Mouse (Mus musculus) urinary bladder, postnatal 25 days (tissue): ENCODE measurements around the gene Prdx2.

Source experiments
- DNase-seq: peaks from one replicate; pipeline ENCODE4 v3.0.0; 2022; ENCODE audit warnings: low spot score

Prdx2 gene

DNA sequence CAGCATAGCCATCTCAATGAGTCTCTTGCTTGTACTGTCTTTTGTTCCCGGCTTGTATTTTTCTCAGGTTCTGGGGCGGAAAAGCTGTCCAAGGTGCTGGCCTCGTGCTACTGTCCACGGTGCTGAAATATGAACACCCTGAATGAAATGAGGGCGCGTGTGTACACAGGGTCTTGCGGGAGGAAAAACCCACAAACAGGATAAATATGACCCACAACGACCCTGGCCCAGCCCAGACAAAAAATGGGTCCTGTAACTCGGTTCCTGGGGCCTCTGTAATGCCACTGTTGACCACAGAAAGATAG, 22.2 kb upstream of the Prdx2 start:
- DNase-seq: peak; percentile 51

DNA sequence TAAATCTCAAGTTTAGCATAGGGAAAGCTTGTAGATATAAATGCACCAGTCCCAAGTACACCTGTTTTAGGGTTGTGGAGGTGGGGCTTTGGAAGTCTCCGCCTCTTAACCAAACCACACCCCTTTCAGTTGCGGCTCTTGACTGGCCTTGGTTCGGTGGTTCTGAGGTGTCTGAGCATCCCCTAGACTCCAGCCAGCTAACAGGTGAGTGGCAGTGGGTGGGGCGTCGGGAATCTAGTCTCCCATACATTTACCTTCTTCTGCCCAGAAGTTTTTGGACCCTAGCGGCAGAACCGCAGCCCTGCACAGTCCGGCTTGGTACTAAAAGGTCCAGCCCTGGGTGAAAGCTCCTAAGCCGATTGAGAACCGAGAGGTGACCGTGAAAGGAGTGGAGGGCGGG, 19.6 kb upstream of the Prdx2 start:
- no peak for DNase-seq

DNA sequence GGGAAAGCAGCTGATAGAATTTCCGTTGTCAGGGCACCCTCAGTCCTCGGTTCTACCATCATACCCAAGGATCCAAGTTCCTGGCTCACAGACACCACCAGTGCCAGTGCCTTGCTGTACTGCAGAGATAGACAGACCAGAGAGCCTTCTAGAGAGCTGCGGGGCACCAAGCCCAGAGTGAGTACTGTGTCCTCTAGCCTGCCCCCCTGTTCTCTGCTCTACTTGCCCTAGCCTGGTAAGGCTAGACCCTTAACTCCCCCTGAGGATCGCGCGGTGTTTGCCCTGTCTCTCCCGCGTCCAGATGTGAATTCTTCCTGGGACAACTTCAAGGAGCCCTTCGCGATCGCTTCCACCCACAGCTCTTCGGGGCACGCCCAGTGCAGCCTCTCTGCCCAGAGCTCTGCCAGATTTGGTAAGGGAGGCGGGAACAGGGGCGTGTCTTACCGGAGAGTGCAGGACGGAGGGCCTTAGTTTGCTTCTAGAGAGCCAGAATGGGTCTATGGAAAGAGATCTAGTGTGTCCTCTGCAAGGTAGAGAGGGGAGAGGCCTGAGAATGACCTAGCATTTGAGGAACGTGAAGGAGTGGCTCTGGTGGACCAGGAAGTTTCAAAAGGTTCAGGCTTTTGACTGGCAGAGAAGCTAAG, 16.7 kb upstream of the Prdx2 start:
- peak; percentile 38 for DNase-seq

DNA sequence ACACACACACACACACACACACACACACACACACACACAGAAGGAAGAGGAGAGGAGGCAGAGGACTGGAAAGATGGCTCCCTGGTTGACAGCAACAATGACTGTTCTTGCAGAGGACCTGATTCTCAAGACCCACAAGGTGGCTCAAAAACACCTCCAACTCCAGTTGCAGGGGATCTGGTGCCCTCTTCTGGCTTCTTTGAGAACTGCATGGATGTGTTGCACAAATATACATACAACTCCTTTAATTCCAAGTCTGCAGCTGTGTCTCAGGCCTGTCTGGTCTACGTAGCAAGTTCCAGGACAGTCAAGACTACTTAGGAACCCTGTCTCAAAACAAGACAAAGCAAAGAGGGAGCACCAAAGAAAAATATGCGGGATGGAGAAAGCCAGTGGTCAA, 12.6 kb upstream of the Prdx2 start:
- peak; percentile 65 for DNase-seq

DNA sequence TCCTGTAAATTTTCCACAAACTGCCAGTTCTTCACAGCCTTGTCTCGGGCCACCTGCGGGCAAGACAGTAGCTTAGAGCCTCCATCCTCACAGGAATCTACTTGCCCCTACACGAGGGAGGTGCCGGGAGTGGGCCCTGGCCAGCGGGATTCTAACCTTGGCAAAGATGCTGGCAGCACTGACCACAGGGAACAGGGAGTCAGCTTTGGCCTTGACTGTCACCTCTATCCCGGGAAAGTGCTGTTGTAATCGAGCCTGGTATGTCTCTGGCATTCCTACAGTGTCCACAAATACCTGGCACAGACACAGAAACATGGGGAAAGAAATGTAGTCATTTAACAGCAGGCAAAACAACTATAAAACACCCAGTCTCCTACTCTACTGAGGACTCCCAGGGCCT, 9.6 kb upstream of the Prdx2 start:
- no peak for DNase-seq

DNA sequence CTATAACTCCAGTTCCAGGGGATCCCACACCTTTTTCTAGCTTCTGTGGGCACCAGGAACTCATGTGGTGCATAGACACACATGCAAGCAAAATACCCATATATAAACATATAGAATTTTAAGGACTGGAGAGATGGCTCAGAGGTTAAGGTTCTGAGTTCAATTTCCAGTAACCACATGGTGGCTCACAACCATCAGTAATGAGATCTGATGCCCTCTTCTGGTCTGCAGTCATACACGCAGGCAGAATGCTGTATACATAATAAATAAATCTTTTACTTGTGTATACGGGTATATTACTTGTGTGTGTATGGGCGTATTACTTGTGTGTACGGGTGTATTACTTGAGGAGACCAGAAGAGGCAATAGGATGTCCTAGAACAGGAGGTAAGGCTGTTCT, 5.4 kb upstream of the Prdx2 start:
- DNase-seq: no peak

DNA sequence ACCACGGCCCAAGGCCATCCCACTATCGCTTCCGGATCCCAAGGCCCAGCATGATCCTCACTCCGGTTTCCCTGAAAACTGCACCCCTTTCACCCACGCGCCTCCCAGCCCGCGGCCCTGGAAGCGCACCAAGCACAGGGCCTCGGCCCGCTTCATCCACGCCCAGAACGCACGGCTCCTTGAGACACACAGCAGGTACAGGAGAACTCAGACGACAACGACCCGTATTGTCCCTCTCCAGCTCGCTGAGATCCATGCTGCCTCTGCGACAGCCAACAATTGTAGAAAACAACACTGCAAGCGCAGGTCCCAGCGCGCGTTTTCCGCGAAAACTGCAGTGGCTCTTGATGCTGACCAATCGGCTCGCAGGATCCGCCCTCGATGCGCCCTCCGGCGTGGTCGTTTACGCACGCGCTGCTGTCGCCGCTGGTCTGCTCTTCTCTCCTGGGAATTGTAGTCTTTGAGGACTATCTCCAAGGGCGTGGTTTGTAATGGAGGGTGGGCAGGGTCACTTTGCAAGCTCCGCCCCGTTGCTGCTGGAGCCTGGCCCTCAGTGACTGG, 3.6 kb upstream of the Prdx2 start:
- DNase-seq: peak; percentile 78

DNA sequence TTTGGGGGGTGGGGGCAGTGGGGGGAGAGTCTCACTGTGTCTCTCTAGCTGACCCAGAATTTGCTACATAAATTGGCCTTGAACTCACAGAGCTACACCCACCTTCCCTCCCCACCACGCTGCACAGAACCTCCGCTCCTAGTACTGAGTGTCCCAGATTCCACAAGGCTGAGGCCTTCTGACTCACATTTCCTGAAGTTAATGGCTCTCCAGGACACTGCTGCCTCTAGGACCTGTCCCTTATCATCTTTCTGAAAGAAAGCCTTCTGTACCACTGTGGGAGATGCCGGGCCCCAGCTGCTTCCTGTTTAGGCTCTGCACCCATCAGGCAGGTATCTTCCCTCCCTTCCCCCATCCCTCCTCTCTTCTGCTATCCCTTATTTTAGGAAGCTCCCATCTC, 2.8 kb upstream of the Prdx2 start:
- no peak for DNase-seq

DNA sequence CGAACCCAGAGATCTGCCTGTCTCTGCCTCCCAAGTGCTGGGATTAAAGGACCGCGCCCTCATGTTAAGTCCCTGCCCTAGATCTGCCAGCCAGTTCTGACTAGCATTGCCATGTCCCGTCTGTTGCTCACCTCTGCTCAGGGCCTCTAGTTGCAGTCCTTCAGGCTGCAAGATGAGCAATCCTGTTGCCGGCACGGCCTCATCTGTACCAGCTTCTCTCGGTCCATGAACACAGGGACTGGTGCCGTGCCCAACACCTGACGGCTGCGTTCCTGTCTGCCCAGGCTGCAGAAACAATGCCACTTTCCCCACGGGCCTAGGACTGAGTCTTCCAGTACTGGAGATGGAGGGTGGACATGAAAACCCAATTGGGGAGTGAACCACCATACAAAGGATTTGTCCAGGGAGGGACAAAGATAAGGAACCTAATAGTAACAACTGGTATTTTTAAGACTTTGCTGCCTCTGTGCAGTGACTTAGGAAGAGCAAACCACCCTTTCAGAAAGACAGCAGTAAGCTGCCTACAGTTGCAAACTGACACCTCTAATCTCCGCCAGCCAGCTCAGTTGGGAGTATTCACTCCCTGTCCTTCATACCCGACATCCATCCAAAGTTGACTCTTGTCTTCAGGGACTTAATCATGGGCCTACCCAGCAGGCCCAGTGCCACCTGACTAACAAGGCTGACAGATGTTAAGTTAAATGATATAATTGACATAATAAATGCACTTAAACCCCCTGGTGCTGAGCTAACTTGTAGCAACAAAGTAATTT, 1.7 kb upstream of the Prdx2 start:
- DNase-seq: no peak

DNA sequence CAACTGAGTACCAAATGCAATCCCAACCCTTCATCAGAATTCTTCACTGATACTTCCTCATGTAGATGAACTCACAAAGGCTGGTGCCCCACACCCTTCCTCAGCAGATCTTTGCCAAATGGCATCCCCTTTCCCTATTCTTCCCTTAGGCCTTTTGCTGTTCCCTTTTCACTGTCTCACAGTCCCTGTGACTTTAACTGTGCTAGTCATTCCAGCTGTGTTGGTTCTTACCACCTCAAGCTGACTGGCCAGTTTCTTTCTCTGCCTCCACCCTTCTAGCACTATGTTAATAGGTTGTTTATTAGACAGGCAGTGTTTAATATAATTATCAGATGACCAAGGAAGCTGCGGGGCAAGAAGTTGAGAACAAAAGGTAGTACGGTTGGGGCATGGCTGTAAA, 737 bp upstream of the Prdx2 start:
- DNase-seq: no peak

DNA sequence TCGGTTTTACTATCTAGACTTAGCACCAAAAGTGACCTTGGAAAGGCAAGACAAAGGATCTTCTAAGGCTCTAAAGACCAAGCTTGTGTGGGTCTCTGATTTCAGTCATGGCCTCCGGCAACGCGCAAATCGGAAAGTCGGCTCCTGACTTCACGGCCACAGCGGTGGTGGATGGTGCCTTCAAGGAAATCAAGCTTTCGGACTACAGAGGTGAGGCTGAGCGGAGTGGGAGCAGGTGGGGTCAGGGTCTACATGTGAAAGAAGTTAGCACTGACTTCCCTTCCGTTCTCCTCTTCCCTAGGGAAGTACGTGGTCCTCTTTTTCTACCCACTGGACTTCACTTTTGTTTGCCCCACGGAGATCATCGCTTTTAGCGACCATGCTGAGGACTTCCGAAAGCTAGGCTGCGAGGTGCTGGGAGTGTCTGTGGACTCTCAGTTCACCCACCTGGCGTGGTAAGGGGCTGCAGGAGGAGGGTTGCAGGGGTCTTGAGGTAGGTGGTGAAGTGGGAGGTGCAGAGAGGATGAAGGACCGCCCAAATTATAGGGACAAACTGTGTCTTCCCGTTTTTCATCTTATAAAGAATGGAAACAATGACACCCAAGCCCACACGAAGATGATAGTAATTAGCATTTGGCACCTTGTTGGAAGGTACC, 876 bp downstream of the Prdx2 start:
- no peak for DNase-seq

DNA sequence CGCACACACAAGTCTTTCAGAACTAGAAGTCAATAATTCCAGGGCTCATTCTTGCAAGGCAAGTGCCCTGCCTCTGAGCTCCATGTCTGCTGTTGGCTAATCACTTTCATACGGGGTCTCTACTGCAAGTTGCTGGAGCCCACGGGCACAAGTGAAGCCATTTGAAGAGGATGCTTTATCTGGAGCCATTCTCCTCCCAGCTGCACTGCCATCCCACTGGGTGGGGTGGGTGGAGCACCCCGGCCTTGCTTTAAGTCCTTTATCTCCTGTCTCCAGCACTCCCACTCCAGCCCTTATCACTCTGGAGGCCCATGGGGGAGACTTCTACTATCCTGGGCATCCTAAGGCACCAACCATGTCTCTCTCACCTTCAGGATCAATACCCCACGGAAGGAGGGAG, 1.5 kb downstream of the Prdx2 start:
- DNase-seq: no peak

DNA sequence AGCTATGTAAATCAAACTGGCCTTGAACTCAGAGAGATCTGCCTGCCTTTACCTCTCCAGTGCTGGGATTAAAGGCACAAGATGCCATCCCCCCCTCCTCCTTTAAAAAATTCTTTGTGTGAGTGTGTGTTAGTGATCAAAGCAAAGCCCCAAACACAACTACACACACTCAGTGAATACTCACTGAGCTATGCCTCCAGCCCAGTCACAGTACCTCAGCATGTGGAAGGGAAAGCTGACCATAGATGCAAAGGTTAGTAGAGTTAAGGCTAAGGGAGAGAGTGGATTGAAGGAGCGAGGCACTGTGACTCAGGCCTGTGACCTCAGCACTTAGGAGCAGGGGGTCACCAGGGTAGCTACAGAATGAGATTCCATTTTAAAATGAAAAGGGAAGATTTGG, 3.7 kb downstream of the Prdx2 start:
- no peak for DNase-seq

DNA sequence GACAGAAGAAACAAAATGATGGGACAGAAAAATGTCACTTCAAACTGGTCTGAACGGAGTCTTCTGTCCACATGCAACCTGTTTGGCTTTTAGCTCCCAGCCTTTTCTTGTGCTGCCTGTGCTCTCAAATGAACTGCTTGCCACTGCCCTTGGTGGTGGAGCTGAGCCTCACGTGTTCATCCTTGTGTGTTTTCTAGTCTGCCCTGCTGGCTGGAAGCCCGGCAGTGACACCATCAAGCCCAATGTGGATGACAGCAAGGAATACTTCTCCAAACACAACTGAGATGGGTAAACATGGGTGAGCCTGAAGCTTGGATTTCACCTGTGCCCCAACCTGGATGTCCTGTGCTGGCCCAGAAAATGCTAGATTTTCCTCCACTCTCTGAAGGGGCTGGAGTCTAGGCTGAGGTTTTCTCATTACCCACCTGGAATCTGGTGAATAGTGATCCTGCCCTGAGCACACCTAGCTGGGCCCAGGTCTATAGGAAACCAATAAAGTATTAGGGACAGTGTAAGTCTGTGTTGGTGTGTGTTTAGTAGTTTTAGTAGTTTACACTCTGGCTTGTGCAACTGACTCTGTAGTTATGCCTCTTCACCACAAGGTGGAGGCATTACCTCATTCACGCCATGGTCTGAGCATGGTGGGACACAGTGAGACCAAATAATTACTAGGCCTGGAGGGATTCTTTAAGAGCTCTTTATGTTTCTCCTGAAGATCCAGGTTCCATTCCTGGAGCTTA, 4.6 kb downstream of the Prdx2 start:
- no peak for DNase-seq

DNA sequence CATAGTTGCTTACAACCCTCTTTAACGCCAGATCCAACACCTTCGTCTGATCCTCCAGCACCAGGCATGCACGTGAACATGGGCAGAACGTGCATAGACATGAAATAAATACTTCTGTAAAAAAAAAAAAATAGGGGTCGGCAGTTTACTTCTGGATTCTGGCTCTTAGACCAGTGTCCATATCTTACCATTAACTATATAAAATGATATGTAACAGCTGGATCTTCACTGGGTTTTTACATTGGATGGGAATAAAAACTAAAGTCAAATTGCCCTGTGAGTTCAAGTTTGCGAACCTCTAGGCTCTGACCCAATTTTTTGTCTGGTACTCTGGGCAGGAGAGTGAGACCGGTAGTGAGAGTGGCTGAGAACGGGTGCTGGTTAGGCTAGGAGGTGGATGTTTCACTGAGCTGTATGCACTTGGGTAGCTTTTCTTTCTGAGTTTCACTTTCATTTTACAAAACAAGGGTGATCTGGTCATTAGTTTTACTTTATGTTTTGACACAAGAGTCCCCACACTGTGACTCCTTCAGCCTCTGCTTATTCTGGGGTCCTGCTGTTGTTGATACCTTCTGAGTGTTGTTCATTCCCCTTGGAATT, 5.3 kb downstream of the Prdx2 start:
- DNase-seq: no peak

DNA sequence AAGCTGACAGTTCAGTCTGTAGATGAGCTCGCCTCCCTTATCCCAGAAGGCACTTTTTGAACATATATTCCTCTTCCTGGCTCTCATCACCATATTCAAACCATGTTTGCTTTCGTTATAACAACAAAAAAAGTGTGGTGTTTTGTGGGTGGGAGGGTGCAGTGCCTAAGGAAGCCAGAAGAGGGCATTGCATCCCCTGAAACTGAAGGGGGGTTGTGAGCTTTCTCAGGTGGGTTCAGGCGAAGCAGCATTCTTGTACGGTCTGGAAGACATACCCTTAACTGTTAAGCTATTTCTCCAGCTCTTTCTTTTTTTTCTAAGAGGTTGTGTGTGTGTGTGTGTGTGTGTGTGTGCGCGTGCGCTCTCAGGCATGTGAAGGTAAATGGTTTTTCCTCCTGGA, 6.0 kb downstream of the Prdx2 start:
- peak; percentile 63 for DNase-seq

DNA sequence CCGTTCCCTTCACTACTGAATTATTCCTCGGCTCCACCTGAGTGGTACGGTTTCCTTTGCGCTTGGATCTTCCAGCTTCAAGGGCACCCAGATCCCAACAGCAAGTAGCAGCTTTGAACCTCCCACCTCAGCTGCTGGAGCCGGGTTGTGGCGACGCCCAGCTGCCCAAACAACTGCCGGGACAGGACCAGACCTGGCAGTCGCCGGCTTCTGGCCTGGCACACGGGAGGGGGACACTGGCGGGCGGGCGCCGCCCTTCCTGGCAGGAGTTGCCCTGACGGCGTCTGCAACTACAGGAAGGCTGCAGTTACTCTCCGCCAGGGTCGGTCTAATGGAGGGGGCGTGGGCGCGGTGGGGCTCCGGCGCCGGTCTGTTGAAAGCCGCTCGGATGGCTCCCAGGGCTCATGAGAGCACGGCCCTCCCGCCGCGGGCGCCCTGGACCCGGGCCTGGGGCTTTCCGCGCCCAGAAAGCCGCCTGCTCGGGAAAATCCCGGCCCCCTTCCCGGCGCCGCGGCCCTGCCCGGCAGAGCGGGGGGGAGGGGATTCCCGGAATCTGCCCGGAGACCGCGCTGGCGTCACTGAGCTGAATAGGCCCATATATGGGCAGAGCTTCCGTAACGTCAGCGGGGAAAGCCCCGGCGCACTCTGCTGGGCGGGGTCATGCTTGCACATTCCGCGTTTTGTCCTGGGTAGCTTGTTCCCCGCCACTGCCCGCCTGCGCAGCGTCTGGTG, 6.8 kb downstream of the Prdx2 start:
- DNase-seq: peak; percentile 95

DNA sequence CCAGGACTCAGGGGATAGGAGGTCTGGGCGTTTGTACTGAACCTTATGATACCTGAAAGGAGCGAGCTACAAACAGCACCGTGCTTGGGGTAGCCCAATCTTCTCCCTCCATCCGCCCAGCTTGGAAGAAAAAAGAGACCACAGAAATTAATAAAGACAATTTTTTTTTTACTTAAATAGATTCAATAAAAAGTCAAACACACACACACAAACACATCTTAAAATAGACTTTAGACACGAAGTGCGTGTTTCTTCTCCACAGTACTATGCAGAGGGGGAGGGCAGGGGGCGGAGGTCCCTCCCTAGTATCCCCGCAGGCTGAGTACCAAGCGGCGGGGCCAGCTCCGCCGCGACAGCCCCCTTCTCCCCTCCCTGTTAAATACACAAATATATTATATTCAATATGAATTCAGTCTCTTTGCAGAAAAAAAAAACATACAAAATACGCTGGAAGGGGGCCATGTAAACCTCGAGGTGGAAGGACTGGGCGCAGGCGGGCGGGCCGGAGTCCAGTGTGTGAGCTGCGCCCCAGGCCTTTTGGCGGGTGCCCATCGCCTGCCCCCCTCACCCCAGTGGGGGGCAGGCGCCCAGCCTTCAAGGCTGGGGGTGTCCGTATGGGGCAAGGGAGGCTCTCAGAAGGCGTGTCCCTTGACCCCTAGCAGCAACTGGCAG, 7.5 kb downstream of the Prdx2 start:
- peak; percentile 19 for DNase-seq

DNA sequence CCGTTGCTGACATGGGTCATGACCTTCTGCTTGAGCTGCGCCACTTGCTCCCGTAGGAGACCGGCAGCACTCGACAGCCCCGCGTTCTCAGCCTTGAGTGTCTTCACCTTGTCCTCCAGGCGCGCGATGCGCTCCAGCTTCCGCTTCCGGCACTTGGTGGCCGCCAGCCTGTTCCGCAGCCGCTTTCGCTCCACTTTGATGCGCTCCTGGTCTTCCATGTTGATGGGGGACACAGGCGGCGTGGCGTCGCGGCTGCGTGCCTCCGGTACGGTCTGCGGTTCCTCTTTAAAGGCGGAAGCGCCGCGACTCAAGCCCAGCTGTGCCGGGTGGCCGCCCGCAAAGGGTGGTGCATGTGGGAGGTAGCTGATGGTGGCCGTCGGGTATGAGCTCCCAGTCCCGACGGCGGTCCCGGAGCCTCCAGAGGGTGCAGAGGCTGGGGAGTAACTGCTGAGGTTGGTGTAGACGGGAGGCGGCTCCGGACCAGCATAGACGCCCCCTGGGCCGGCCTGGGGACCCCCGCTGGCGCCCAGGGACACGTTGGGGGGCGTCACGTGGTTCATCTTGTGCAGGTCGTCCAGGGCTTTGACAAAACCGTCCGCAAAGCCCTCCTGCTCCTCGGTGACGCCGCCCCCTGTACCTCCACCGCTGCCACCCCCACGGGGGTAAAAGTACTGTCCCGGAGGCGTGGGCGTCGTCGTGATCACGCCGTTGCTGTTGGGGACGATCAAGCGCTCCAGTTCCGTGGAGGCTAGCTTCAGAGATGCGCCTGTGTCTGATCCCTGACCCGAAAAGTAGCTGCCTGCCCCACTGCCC, 8.3 kb downstream of the Prdx2 start:
- DNase-seq: peak; percentile 58
